Mouse (Mus musculus) CH12.LX (cell line): ENCODE measurements at regions not wholly inside any gene's neighbourhood (a gene's known extent, or its start where the extent isn't known, plus 50 kb on each side); places are given as distances from the start of the nearest gene placed in this dataset.

Source experiments
- DNase-seq: peaks from one replicate; pipeline ENCODE4 v3.0.0-alpha.2; 2013; ENCODE audit errors: extremely low read depth
- H3K27ac ChIP-seq: 2 replicates; pipeline ENCODE4 v1.5.1; 2012; ENCODE audit warnings: low read depth, mild to moderate bottlenecking, control low read depth, moderate library complexity; ENCODE audit not compliant: insufficient read depth
- H3K27me3 ChIP-seq: replicated peaks from 2 replicates; pipeline ENCODE3; 2012; ENCODE audit warnings: inconsistent platforms
- H3K36me3 ChIP-seq, 2 experiments: replicated peaks in 1 of 2; 2 replicates each; pipeline versions ENCODE3 to v1.6.1; 2012; ENCODE audit warnings: inconsistent platforms in 1 of 2, low read length in 1 of 2, mild to moderate bottlenecking in 1 of 2, mixed read lengths in 1 of 2, moderate library complexity in 1 of 2; ENCODE audit not compliant: control insufficient read depth in 1 of 2, insufficient read depth in 1 of 2
- H3K4me1 ChIP-seq, 2 experiments: 2 replicates each; pipeline ENCODE4 v1.6.1; 2012; ENCODE audit warnings: inconsistent platforms in 1 of 2, moderate library complexity in 1 of 2; ENCODE audit not compliant: insufficient read depth in 2 of 2, control insufficient read depth in 1 of 2
- H3K4me2 ChIP-seq: 2 replicates; pipeline ENCODE4 v1.6.1; 2012; ENCODE audit warnings: low read depth, mild to moderate bottlenecking, control low read depth; ENCODE audit not compliant: poor library complexity, insufficient read depth, severe bottlenecking
- H3K4me3 ChIP-seq, 3 experiments: fragments of 150-350 bp in 1 of 3; sonication (generic) in 1 of 3; replicated peaks in 1 of 3; 2 replicates each; pipeline versions ENCODE3 to v1.5.1; 2011 to 2012; ENCODE audit warnings: low read depth in 2 of 3, low read length in 2 of 3, mild to moderate bottlenecking in 2 of 3, moderate library complexity in 2 of 3, control low read depth in 1 of 3, improper control_type of control experiment in 1 of 3, inconsistent platforms in 1 of 3, mixed read lengths in 1 of 3; ENCODE audit not compliant: poor library complexity in 1 of 3
- H3K79me2 ChIP-seq: replicated peaks from 2 replicates; pipeline ENCODE4 v1.6.1; 2012; ENCODE audit warnings: mild to moderate bottlenecking, moderate library complexity; ENCODE audit not compliant: control insufficient read depth, poor library complexity, insufficient read depth, severe bottlenecking; ENCODE audit errors: extremely low read depth
- H3K9ac ChIP-seq: 2 replicates; pipeline ENCODE4 v1.6.1; 2012; ENCODE audit warnings: low read depth, mild to moderate bottlenecking, control low read depth, moderate library complexity; ENCODE audit not compliant: insufficient read depth
- H3K9me3 ChIP-seq: replicated peaks from 2 replicates; pipeline ENCODE3; 2012; ENCODE audit warnings: low read length, inconsistent platforms, mixed read lengths
- BHLHE40 ChIP-seq: IDR thresholded peaks from 2 replicates; pipeline ENCODE4 v1.6.1; 2011; ENCODE audit warnings: mild to moderate bottlenecking, low read depth, low read length, improper control_type of control experiment
- CHD1 ChIP-seq: IDR thresholded peaks from 2 replicates; pipeline ENCODE4 v1.6.1; 2012; ENCODE audit warnings: low read depth, low read length, improper control_type of control experiment, inconsistent platforms
- CTCF ChIP-seq, 2 experiments: IDR thresholded peaks in 1 of 2; conservative IDR thresholded peaks in 1 of 2; 2 replicates each; pipeline ENCODE4 v1.5.1; 2011 to 2012; ENCODE audit warnings: low read depth in 2 of 2, low read length in 2 of 2, improper control_type of control experiment in 1 of 2, inconsistent platforms in 1 of 2, mild to moderate bottlenecking in 1 of 2, moderate library complexity in 1 of 2
- ELF1 ChIP-seq: IDR thresholded peaks from 2 replicates; pipeline ENCODE4 v1.6.1; 2014; ENCODE audit warnings: low read depth, mild to moderate bottlenecking, inconsistent platforms, low read length, improper control_type of control experiment
- EP300 ChIP-seq: IDR thresholded peaks from 2 replicates; pipeline ENCODE4 v1.6.1; 2011; ENCODE audit warnings: low read length, improper control_type of control experiment
- ETS1 ChIP-seq: conservative IDR thresholded peaks from 2 replicates; pipeline ENCODE4 v1.6.1; 2012; ENCODE audit warnings: low read depth, mild to moderate bottlenecking, inconsistent platforms, low read length, improper control_type of control experiment, moderate library complexity
- HCFC1 ChIP-seq: IDR thresholded peaks from 2 replicates; pipeline ENCODE4 v1.6.1; 2012; ENCODE audit warnings: low read depth, mild to moderate bottlenecking, inconsistent platforms, low read length, improper control_type of control experiment
- IRF4 ChIP-seq: IDR thresholded peaks from 2 replicates; pipeline ENCODE4 v1.6.1; 2014; ENCODE audit warnings: low read depth, mild to moderate bottlenecking, inconsistent platforms, low read length, improper control_type of control experiment
- JUN ChIP-seq: IDR thresholded peaks from 2 replicates; pipeline ENCODE4 v1.6.1; 2011; ENCODE audit warnings: low read depth, mild to moderate bottlenecking, low read length, improper control_type of control experiment, moderate library complexity; ENCODE audit not compliant: insufficient read depth
- JUND ChIP-seq: conservative IDR thresholded peaks from 2 replicates; pipeline ENCODE4 v1.6.1; 2011; ENCODE audit warnings: low read depth, low read length, improper control_type of control experiment
- KAT2A ChIP-seq: IDR thresholded peaks from 2 replicates; pipeline ENCODE4 v1.6.1; 2012; ENCODE audit warnings: low read length, improper control_type of control experiment, inconsistent platforms; ENCODE audit not compliant: insufficient replicate concordance
- MAX ChIP-seq: IDR thresholded peaks from 2 replicates; pipeline ENCODE4 v1.6.1; 2011; ENCODE audit warnings: low read length, improper control_type of control experiment
- MAZ ChIP-seq: IDR thresholded peaks from 2 replicates; pipeline ENCODE4 v1.6.1; 2012; ENCODE audit warnings: low read depth, mild to moderate bottlenecking, inconsistent platforms, low read length, improper control_type of control experiment, moderate library complexity
- MEF2A ChIP-seq: IDR thresholded peaks from 2 replicates; pipeline ENCODE4 v1.6.1; 2014; ENCODE audit warnings: low read depth, mild to moderate bottlenecking, inconsistent platforms, low read length, improper control_type of control experiment, borderline replicate concordance
- NELFE ChIP-seq: IDR thresholded peaks from 2 replicates; pipeline ENCODE4 v1.6.1; 2011; ENCODE audit warnings: low read depth, low read length, improper control_type of control experiment
- NRF1 ChIP-seq: IDR thresholded peaks from 2 replicates; pipeline ENCODE4 v1.6.1; 2014; ENCODE audit warnings: low read depth, mild to moderate bottlenecking, inconsistent platforms, low read length, improper control_type of control experiment, moderate library complexity
- PAX5 ChIP-seq: IDR thresholded peaks from 2 replicates; pipeline ENCODE4 v1.6.1; 2012; ENCODE audit warnings: low read length, inconsistent platforms, mixed read lengths
- TBP ChIP-seq: conservative IDR thresholded peaks from 2 replicates; pipeline ENCODE4 v1.6.1; 2011; ENCODE audit warnings: low read depth, low read length, improper control_type of control experiment
- TCF12 ChIP-seq: IDR thresholded peaks from 2 replicates; pipeline ENCODE4 v1.6.1; 2014; ENCODE audit warnings: low read depth, mild to moderate bottlenecking, inconsistent platforms, low read length, improper control_type of control experiment
- UBTF ChIP-seq: IDR thresholded peaks from 2 replicates; pipeline ENCODE4 v1.6.1; 2012; ENCODE audit warnings: low read depth, mild to moderate bottlenecking, inconsistent platforms, low read length, improper control_type of control experiment, moderate library complexity
- USF1 ChIP-seq: IDR thresholded peaks from 2 replicates; pipeline ENCODE4 v1.6.1; 2014; ENCODE audit warnings: low read depth, mild to moderate bottlenecking, inconsistent platforms, low read length, improper control_type of control experiment
- ZC3H11A ChIP-seq: IDR thresholded peaks from 2 replicates; pipeline ENCODE4 v1.6.1; 2012; ENCODE audit warnings: low read depth, mild to moderate bottlenecking, inconsistent platforms, low read length, improper control_type of control experiment
- ZKSCAN1 ChIP-seq: IDR thresholded peaks from 2 replicates; pipeline ENCODE4 v1.6.1; 2012; ENCODE audit warnings: low read depth, inconsistent platforms, low read length, improper control_type of control experiment, borderline replicate concordance
- ZMIZ1 ChIP-seq: IDR thresholded peaks from 2 replicates; pipeline ENCODE4 v1.6.1; 2012; ENCODE audit warnings: low read depth, mild to moderate bottlenecking, inconsistent platforms, low read length, improper control_type of control experiment
- ZNF384 ChIP-seq: IDR thresholded peaks from 2 replicates; pipeline ENCODE4 v1.6.1; 2012; ENCODE audit warnings: low read depth, low read length, improper control_type of control experiment, inconsistent platforms
- dilution Hi-C: fragments of 300-500 bp; cut with MboI; formaldehyde crosslinking; loops from 2 replicates; pipeline ENCODE4 v1.14.3; 2020; ENCODE audit warnings: low sequenced_read_pairs; ENCODE audit not compliant: extremely low pct_unique_long_range_greater_than_20kb, extremely low pct_ligation_motif_present
- in situ Hi-C: fragments of 300-500 bp; cut with MboI; formaldehyde crosslinking; loops from 3 replicates; pipeline ENCODE4 v1.14.3; 2019; ENCODE audit warnings: low sequenced_read_pairs, low pct_ligation_motif_present, low pct_unique_long_range_greater_than_20kb, mixed read lengths

DNA sequence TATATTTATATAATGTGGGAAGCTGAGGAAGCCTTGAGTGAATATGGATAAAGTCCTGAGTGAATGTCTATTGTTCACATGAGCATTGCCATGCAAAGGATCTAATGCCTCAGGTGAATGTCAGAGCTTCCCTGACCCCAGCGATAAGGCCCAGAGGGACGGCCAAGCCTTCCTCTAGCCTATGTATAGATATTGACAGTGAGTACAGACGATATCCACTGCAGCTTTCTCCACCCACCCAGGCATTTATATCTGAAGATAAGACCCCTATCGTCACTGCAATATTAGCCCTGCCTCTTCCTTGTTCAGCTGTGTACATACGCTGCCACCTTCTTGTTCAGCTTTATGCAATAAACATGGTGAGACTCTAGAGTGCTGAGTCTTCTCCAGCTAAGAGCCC lies 158.8 kb downstream of the Map2k4 start:
- H3K79me2 ChIP-seq: no peaks in the 10 kb centered on the region
- no peak overlapping the region for H3K4me2 ChIP-seq
- H3K36me3 ChIP-seq: no peaks in the 10 kb centered on the region
- in situ Hi-C loops (no loop called here), dilution Hi-C loops (no loop called here)
- no peaks in the 10 kb centered on the region for H3K4me1 ChIP-seq
- H3K27me3 ChIP-seq: no peaks in the 10 kb centered on the region
- no peak for DNase-seq
- H3K4me3 ChIP-seq: no peak overlapping the region
- H3K9ac ChIP-seq: no peak overlapping the region
- TF ChIP-seq JUND (no peak), KAT2A (no peak), UBTF (no peak), CHD1 (no peak), USF1 (no peak), ZNF384 (no peak), IRF4 (no peak), ELF1 (no peak), NELFE (no peak), ZKSCAN1 (no peak), HCFC1 (no peak), TCF12 (no peak), EP300 (no peak), BHLHE40 (no peak), TBP (no peak), ZC3H11A (no peak), MEF2A (no peak)
- no peak overlapping the region for H3K27ac ChIP-seq
- H3K9me3 ChIP-seq: no peaks in the 10 kb centered on the region

DNA sequence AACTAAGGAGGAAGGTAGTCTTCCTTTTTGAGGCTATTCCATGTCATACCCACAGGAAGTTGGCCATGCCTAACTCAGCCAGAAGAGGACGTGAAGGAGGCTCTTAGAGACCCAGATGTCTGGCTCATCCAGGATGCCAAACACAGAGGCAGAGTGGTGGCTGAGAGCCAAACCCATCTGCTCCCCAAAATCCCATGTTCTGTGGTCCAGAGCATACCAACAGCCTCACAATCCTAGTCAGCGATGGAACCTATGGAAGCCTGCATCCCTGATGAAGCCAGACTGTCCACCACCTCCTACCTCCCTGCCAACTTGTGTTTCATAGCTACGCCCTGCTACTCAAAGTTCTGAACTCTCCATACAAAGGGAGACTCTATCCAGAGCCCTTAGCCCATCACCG lies 169.1 kb downstream of the Map2k4 start:
- Histone ChIP-seq H3K4me1 (peaks cover 0 to 7% of the 10 kb centered on the region in 2 experiments; a peak in 3 of 4 replicates), H3K4me3 (no peak overlapping the region), H3K79me2 (no peaks in the 10 kb centered on the region), H3K27me3 (no peaks in the 10 kb centered on the region), H3K36me3 (no peaks in the 10 kb centered on the region), H3K9ac (no peak overlapping the region), H3K27ac (no peak overlapping the region), H3K4me2 (no peak overlapping the region), H3K9me3 (no peaks in the 10 kb centered on the region)
- DNase-seq: no peak
- dilution Hi-C loops (no loop called here), in situ Hi-C loops (no loop called here)
- TF ChIP-seq TCF12: no peak
- no peak for TF ChIP-seq MAX
- no peak for TF ChIP-seq JUND
- TF ChIP-seq ETS1: no peak
- no peak for TF ChIP-seq ZC3H11A
- no peak for TF ChIP-seq IRF4
- no peak for TF ChIP-seq NRF1
- TF ChIP-seq CTCF (conservative IDR thresholded peaks at IDR 0.05 in 1 of 2, IDR thresholded peaks at IDR 0.05 in 1 of 2; ENCODE audit: low read depth in 2 of 2, low read length in 2 of 2): no peak
- no peak for TF ChIP-seq MAZ
- TF ChIP-seq ZMIZ1: no peak
- TF ChIP-seq ELF1: no peak
- no peak for TF ChIP-seq JUN
- TF ChIP-seq PAX5: no peak
- no peak for TF ChIP-seq ZKSCAN1
- no peak for TF ChIP-seq ZNF384
